Mouse (Mus musculus): ENCODE results near the gene Abraxas1.
A peak's percentile ranks its signal among the peaks of the same experiment; 100 is the strongest.

The Abraxas1 gene

DNA sequence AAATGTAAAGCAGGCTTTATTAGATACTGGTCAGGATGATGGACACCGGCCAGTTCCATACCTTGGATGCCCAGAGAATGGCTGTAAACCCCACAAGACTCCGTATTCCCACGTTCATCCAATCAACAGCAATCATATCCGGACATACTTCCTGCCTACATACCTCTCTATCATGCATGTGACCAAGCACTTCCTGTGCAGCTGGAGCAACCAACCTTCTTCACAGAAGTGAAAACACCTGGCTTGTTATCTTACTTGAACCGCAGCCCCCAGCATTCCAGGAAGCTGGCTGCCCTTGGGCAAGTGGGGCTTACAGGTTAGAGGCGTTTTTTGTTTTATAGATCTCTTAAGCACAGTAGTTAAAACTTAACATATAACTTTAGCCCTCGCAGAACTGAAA is 2.1 kb upstream of the Abraxas1 start:
- DNase-seq (ENCODE audit: low spot score in 2 of 2), result no peak

DNA sequence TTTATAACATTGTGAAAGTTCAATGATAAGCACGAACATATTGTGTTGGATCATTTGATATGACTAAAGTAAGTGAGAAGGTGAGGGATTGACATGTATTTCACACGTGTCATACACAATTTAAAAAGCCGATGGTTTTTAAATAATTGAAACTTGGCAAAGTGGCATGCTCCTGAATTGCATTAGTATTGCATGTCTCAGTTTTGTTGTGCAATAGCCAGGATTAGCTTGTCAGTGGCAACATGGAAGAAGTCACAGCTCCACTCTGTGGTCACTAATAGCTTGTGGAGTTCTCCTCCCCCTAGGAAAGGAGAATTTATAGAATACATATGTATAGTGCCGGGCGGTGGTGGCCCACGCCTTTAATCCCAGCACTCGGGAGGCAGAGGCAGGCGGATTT is 610 bp upstream of the Abraxas1 start:
- no peak for DNase-seq (ENCODE audit: low spot score in 2 of 2)

DNA sequence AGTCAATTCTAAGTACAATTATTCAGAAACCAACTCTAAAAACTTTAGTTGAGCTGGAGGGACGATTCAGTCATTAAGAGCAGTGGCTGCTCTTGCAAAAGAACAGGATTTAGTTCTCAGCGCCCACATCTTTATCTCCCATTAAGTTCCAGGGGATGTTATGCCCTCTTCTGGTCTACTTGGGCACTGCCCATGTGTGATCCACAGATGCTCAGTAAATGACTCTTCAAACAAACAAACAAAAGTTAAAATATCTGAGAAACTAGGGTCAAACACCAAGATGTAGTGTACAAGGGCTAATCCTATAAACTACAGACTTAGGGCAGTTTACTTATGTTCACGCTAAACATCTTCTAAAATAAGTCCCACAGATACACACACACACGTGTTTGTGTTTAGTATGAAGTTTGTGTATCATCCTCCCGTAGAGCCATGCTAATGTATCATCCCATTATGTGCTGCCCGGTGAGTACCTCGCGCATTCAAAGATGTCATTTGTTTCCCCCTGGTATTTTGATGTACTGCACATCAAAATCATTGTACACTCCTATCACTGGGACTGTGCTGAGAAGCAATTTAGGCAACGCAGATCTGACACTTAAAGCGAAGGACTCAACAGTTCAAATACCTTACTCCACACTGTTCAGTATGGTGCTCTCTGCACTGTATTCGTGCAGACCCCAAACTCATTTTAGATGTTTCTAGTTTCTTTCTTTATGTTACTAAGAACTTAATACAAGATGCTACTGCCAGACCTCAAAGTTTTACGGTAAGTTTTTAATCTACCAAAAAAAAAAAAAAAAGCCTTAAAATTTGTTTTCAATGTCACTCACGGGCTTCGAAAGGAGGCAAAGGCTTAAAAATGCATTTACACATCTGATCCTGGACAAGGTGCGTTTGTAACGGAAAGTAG is 941 bp downstream of the Abraxas1 start:
- DNase-seq (ENCODE audit: low spot score in 2 of 2), result no peak

DNA sequence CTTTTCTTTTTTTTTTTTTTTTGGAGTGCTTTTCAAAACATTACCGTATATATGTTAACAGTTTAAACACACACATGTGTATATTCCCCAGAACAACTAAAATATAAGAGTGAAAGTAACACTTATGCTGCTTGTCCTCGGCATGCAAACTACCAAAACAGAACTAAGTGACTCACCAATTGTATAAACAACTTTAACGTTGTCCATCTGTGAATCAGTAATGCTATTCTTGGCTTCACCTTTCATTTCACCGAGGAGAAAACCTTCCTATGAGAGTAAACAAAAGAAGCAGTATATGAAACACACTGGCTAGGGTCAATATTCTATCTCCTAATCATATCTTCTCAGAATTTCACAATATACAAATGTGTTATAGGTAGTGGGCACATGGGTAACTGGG is 2.4 kb downstream of the Abraxas1 start:
- DNase-seq (ENCODE audit: low spot score in 2 of 2), result no peak

DNA sequence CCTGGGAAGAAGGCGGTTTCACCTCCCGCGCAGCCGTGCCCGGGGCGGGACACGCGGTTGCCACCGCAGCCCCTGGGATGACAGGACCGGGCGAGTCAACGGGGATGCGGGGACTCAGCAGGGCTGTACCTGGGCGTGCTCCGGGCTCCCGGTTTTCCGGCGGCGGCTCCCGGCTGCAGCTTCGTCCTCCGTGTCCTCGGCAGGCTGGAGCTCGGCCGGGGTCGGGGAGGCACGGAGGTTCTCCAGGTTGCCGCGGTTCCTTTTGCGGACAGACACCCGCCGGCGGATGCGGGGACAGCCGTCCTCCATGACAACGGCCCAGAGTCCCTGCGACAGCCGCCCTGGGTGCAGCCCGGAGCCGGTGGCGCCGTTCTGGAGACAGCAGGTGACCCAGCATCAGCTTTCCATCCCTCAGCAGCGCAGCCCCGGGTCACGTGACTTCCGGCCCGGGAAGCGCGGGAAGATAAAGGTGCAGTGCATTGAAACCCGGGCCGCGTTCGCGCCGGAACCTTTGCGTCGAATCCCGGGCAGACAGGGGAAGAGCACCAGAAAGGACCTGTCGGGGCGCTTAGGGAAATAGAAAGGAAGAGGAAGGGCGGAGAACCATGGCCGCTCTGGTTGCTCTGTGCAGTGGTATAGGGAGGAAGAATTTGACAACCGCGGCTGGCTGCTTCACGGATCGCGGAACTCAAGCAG is 22.5 kb downstream of the Abraxas1 start, which contains the start of the genes Helq and Mrps18c:
Helq (minus strand) TSS at position 434 of the 696 bp plus-strand sequence.
Mrps18c (plus strand) TSS at position 463 of the 696 bp plus-strand sequence.
- peak; percentile 91 to 95 for DNase-seq (ENCODE audit: low spot score in 2 of 2)

DNA sequence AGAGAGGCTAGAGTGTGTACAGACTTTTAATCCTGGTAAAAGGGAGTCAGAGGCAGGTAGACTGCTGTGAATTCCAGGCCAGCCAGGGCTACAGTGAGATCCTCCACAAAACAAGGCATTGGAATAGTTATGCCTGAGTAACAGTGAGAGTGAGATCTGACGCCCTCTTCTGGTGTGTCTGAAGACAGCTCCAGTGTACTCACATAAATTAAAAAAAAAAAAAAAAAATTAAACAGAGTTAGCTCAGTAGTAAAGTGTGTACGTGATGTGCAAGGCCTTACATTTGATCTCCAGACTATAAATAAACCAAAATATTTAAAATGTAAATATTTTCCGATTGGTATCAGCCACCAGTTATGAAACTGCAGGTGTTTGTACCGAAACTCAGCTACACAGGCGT is 26.7 kb downstream of the Abraxas1 start:
- DNase-seq (ENCODE audit: low spot score in 2 of 2), result no peak

DNA sequence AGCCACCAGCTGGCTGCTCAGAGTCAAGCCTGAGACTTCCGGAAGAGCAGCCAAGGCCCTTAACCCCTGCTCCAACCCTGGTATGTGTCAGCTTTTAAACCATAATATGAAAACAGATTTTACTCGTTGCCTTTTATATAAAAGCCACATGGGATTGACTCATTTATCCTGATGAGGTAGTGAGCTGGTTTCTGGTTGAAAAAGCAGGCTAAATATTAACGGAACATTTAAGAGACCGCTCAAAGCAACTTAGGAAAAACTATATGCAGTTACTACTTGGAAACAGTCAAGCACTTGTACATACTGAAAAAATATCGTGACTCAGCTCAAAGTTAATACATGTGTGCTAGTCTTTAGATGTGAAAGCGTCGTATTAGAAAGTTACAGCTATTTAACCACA is 28.5 kb downstream of the Abraxas1 start:
- no peak for DNase-seq (ENCODE audit: low spot score in 2 of 2)

DNA sequence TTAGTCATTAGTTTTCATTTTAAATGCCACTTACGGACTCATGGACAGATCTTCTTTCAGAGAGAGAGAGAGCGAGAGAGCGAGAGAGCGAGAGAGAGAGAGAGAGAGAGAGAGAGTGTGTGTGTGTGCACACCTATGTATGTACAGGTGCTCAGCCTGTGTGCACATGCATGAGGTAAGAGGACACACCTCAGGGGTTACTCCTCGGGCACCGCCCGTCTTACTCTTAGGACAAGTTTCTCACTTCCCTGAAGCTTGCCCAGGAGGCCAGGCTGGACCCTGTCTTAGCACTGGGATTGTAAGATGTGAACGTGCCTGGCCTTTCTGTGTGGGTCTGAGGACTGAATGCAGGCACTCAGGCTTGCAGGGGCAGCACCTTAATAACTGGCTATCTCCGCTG is 33.2 kb downstream of the Abraxas1 start:
- no peak for DNase-seq (ENCODE audit: low spot score in 2 of 2)

DNA sequence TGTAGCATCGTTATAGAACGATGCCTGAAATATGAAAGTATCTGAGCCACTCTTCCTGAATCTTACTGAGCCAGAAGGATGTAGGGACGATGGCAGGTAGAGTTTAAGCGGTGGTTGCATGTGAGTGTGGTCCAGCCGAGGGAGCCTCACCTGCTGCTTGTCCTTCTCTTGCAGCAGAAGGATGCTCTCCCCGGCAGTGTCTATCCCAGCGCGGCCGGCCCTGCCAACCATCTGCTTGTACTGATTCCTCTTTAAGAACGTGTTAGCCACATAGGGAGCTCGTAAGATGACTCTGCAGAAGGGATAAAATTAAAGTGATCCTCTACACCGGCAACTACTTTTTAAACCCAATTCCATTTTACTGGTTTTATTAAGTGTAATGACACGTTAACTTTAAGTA is 41.8 kb downstream of the Abraxas1 start:
- no peak for DNase-seq (ENCODE audit: low spot score in 2 of 2)

DNA sequence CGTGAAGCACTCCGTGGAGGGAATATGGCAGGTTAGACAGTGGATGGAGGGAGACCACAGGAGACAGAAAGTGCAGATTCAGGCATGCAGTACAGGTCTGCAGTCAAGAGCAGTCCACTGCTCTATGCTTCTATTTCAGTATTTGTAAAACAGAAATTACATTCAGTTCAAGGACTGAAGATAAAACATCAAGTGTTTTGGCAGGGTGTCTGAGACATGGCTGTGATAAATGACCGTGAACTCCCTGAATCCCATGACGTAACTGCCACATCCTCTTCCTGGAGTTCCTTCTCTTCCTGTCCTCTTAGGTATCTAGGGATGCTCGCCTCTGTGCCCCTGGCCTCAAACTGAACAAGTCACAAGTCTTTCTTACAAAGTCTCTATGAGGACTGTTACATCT is 43.9 kb downstream of the Abraxas1 start:
- DNase-seq (ENCODE audit: low spot score in 2 of 2), result no peak

DNA sequence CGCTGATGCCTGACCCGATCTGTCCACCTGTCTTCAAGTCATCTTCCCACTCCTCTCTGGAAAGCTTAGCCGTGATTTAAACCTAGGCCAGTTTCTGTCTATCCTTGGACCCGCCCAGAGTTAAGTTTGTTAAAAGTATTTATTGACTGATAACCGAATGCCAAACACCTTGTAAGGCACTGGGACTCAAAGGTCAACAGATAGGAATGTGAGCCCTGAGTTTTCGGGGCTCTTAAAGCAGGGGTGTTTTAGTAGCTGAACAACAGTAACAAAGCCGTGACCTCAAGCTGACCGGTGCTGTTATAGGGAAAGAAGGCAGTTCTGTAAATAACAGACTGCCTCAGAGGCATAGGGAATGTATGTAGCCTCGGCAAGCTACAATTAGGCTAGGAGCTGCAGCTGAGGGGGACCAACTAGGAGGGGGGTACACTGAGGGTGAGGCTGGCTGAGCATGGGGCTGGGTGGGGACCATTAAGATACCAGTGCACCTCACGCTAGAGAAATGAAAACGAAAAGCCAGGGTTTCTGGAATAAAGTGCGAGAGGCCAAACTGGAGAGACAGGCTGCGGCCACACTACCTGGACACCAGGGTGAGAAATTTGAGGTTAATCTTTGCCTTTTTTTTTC is 44.9 kb downstream of the Abraxas1 start:
- DNase-seq (ENCODE audit: low spot score in 2 of 2), result no peak

DNA sequence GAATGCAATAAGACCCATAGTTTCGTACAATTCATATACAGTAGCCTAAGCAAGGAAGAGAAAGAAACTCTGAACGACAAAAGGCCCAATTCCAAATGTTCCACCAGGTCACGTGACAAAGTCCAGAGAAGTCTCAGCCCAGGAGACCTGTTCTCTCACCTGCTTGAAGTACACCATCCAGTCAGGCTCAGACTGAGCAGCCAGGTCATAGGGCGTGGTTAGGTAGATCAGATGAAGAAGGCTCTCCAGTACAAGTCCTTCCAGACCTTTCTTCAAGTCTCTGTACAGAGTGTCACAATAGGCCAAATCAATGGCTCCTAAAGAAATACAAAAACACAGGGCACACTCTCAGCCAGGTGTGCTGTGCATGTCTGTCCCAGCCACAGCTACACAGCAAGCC is 49.2 kb downstream of the Abraxas1 start:
- DNase-seq (ENCODE audit: low spot score in 2 of 2), result no peak

DNA sequence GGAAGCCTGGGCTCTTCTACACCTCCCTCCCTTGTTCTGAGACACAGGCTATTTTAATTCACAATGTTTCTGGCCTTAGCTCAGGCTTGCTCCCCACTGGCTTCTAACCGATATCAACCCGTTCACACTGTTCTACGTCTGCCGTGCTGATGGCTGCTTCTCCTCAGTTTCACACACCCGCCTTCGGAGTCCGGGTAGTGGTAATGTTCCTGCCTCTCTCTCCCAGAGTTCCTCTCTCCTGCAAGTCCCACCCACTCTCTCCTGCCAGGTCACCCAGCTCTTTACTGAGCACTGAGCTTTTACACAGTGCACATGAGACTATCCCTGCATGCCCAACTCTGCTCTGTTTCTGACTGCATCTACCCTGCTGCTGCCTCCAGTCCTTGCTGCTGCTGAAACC is 54.7 kb downstream of the Abraxas1 start:
- DNase-seq (ENCODE audit: low spot score in 2 of 2), result no peak

DNA sequence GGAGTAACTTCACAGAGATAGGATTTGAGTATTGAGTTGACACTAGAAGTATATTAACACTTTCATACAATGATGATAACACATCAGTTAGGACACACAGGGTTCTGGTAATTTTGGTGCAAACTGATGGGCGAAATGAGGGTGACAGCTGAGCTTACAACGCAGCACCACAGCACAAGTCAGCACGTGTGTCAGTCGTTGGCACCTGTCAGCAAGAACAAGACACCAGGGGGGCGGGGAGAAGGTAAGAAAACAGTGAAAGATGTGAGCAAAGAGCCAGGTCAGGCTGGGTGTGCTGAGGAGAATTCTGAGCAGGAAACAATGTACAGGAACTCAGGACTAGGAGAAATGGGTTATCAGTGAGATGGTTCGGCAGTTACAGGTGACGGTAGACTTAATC is 59.0 kb downstream of the Abraxas1 start:
- DNase-seq (ENCODE audit: low spot score in 2 of 2), result no peak

DNA sequence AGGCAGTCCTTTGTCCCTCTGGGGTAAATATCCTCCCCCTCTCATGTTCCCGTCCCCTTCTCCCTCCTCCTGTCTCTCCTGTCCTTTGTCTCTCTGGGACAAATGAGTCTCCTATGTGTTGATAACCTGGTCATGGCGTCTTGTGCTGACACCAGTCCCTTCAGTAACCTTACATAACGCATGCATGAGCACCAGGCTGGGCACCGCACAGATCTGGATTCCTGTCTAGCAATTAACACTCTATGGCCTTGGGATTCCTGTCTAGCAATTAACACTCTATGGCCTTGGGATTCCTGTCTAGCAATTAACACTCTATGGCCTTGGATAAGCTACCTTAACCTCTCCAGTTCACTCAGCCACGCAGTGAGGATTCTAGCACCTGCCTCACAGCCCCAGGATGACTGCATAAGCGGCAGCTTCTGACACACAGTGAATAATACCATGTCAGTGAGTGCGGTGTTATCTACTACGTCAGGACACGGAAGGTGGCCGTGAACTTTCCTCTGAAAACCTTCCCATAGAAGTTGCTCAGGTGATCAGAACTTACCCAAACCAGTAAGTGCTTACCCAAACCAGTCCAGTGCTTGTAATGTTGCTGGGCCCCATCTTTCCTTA is 60.6 kb downstream of the Abraxas1 start:
- DNase-seq (ENCODE audit: low spot score in 2 of 2), result no peak

DNA sequence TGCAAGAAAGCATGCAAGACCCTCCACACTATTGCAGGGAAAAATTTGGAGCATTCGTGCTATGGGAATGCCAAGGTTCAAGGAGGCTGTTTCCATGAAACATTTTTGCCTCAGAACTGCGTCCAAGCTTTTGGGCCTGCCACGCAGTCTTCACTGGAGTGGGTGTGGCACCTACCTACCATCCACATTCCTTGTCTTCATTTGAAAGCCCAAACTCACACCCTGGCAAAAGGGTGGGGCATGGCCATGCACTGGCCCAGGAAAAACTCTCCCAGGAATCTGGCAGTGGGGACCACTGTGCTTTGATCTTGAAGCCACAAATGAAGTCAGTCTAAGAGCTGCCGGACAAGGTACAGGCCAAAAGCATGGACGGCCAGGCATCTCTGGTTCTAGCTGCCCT is 62.6 kb downstream of the Abraxas1 start:
- no peak for DNase-seq (ENCODE audit: low spot score in 2 of 2)
